Mouse (Mus musculus): Measurements from ENCODE around the gene Rai1. TPM values are rescaled to one million over a fixed set of nuclear protein-coding genes. Genes with fewer than 3 reads are reported as not detected.

The Rai1 gene
- polyA plus RNA-seq, 1 experiment: 2.0 TPM

DNA sequence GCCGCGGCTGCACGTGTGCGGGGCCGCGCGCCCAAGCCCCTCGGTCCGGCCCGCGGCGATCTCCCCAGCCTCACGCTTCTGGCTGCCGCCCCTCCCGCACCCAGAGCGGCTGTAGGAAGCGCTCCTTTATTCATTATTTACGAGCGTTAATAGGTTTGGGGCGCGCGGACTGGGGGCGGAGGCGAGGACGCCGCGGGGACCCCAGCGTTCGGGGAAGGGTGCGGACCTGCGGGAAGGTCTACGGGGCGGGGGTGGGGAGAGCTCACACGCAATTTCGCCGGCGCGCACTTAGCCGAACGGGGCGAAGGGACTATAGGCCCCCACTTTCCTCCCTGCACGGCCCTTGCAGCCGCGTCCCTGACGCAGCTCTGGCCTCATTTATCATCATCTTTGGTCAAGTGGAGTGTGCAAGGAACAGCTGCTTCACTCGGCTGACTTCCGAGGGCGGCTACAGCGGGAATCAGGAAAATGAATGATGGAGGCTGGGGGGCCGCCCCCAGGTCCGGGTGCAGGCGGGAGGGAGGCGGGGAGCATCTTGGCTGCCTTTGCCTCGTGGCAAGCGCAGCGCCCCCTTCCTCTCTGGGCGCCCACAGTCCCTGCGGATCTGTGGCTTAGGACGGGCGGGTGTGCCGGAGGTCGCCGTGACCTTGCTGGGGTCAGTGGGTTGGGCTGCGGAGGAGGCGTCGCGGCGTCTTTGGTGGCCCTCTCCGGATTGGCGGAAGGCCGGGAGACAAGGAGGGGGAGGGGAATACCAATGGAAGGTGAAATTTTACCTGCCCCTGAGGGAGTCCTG lies 71.6 kb downstream of the Rai1 start:
- peaks cover 30% of the 10 kb centered on the region for H3K27me3 ChIP-seq (ENCODE audit: control insufficient read depth)
- TF ChIP-seq TAL1 (IDR thresholded peaks at IDR 0.05; ENCODE audit: low read length): no peak
- TF ChIP-seq GATA1 (IDR thresholded peaks at IDR 0.05; ENCODE audit: low read length): no peak
- H3K4me1 ChIP-seq (ENCODE audit: control insufficient read depth): peaks cover 63% of the 10 kb centered on the region
- peaks cover 4% of the 10 kb centered on the region for H3K36me3 ChIP-seq (ENCODE audit: control insufficient read depth)
- no peaks in the 10 kb centered on the region for H3K9me3 ChIP-seq (ENCODE audit: control insufficient read depth, low read length)
- peak overlapping the region; percentile 71 for H3K4me3 ChIP-seq (replicated peaks)

DNA sequence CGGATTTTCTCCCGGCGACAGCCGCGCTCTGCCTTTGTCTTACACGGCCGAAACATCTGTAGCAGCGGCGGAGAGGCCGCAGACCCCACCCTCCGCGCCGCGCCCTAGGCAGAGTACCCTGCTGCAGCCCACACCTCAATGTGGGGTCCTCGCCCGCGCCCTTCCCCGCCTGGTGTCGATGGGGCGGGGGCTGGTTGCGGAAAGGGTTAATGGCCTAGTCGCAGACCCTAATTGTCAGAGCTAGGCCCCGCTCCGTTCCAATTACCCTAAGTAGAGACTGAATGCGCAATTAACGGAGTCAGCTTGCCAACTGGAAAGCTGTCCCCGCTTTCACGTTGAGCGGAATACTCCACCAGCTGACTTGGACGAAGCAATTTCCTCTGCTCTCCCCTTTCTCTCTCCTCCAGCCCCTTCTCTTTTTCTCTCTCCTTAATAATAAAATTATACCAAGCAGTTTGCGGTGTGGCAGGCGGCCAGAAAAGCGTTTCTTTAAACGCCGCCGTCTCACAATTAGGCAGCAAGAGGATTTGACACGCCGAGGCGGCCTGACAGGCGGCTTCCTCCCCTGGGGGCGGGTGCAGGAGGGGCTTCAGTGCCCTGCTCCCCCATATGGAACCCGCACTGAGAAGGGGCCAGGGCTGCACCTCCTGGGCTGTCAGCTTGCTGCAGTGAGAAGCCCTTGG lies 72.3 kb downstream of the Rai1 start:
- peaks cover 4% of the 10 kb centered on the region for H3K36me3 ChIP-seq (ENCODE audit: control insufficient read depth)
- peaks cover 69% of the 10 kb centered on the region for H3K4me1 ChIP-seq (ENCODE audit: control insufficient read depth)

DNA sequence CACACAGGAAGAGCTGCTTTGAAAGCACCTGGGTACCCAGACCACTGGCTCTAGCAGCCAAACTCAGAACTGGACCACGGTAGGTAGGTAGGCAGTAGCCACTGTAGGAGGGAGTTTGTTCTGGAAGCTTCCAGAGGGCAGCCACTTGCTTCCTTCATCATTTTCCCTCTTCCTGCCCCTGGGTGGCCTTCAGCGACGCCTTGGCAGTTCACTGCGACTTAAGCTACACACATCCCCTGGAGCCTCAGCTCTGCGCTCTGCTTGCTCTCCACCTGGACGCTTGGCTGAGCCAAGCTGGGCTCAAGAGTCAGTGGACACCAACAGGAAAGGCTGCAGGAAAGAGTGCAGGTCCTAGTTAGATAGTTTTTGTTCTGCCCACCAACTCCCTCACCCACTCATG lies 73.2 kb downstream of the Rai1 start:
- H3K4me3 ChIP-seq (replicated peaks): no peak overlapping the region
- TF ChIP-seq GATA1 (IDR thresholded peaks at IDR 0.05; ENCODE audit: low read length) (no peak), TAL1 (IDR thresholded peaks at IDR 0.05; ENCODE audit: low read length) (no peak)
- H3K36me3 ChIP-seq (ENCODE audit: control insufficient read depth): peaks cover 4% of the 10 kb centered on the region
- H3K9me3 ChIP-seq (ENCODE audit: control insufficient read depth, low read length): no peaks in the 10 kb centered on the region
- peaks cover 30% of the 10 kb centered on the region for H3K27me3 ChIP-seq (ENCODE audit: control insufficient read depth)
- H3K4me1 ChIP-seq (ENCODE audit: control insufficient read depth): peaks cover 76% of the 10 kb centered on the region

More for the DNA sequence above, 72.3 kb downstream of the Rai1 start:
- TF ChIP-seq TAL1 (IDR thresholded peaks at IDR 0.05; ENCODE audit: low read length) (no peak), GATA1 (IDR thresholded peaks at IDR 0.05; ENCODE audit: low read length) (no peak)
- Histone ChIP-seq H3K9me3 (ENCODE audit: control insufficient read depth, low read length) (no peaks in the 10 kb centered on the region), H3K27me3 (ENCODE audit: control insufficient read depth) (peaks cover 30% of the 10 kb centered on the region), H3K4me3 (replicated peaks) (peak overlapping the region; percentile 71)

DNA sequence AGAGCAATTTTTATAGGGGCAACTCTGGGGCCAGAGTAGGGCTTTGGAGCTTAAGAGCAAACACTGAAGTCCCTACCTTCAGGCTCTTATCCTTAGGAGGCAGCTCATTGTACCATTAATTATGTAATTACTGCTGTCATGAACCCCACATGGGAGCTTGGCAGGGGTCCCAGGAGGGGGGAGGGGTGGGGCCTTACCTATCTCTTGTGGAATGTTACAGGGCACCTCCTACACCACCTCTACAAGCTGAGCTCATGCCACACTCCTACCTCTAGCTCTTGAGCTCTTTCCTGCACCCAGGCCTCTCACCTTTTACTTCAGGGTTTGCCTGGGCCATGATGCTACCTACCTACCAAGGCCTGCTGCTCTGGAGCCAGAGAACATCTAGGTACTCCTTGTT lies 73.7 kb downstream of the Rai1 start:
- H3K9me3 ChIP-seq (ENCODE audit: control insufficient read depth, low read length): no peaks in the 10 kb centered on the region
- H3K4me1 ChIP-seq (ENCODE audit: control insufficient read depth): peaks cover 80% of the 10 kb centered on the region
- H3K27me3 ChIP-seq (ENCODE audit: control insufficient read depth): peaks cover 30% of the 10 kb centered on the region
- H3K36me3 ChIP-seq (ENCODE audit: control insufficient read depth): peaks cover 4% of the 10 kb centered on the region
- H3K4me3 ChIP-seq (replicated peaks): no peak overlapping the region
- TF ChIP-seq GATA1 (IDR thresholded peaks at IDR 0.05; ENCODE audit: low read length) (no peak), TAL1 (IDR thresholded peaks at IDR 0.05; ENCODE audit: low read length) (no peak)

DNA sequence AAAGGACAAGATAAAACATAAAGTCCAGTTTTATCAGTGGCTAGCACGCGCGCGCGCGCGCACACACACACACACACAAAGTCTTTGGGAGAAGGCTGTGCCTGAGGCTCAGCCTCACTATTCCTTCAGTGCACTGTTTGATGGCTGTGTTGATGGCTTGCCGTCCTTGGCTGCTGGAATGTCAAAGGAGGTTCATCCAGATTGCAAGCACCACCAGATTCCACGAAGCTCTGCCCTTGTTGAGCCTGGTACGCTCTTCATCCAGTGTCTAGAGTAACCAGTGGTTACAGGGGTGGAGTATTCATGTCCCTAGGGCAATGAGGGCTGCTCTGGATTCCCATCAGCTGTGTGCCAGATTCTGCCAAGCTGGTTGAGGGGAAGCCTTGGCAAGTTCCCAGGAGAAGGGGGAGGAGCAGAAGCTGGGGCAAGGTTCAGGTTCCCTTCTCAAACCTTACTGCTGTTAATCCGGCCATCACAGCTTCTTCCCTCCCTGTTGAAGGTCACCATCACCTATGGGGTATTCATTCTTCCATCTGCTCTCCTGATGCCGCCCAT lies 77.4 kb downstream of the Rai1 start:
- H3K4me3 ChIP-seq (replicated peaks): no peak overlapping the region
- peaks cover 8% of the 10 kb centered on the region for H3K27me3 ChIP-seq (ENCODE audit: control insufficient read depth)
- H3K36me3 ChIP-seq (ENCODE audit: control insufficient read depth): peaks cover 27% of the 10 kb centered on the region
- H3K4me1 ChIP-seq (ENCODE audit: control insufficient read depth): peaks cover 77% of the 10 kb centered on the region
- no peak for TF ChIP-seq TAL1 (IDR thresholded peaks at IDR 0.05; ENCODE audit: low read length)
- TF ChIP-seq GATA1 (IDR thresholded peaks at IDR 0.05; ENCODE audit: low read length): no peak
- no peaks in the 10 kb centered on the region for H3K9me3 ChIP-seq (ENCODE audit: control insufficient read depth, low read length)

DNA sequence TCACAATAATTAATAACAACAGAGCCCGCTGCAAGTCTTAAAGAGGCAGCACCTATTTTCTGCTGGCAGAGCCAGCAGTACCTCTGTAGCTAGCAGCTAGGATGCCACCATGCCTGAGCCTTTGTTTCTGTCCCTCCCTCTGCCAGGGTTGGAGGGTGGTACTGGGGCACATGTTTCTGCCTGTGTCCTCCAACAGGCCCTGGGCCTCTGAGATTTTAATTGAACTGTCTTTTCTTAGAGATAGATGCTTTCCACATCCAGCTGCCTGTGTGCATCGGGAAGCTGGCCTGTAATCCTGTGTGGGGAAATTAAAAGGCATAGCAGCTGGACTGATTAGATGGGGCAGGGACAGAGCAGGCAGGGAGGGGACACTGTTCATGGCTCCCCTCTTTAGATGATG lies 77.9 kb downstream of the Rai1 start:
- H3K27me3 ChIP-seq (ENCODE audit: control insufficient read depth): peaks cover 3% of the 10 kb centered on the region
- H3K9me3 ChIP-seq (ENCODE audit: control insufficient read depth, low read length): no peaks in the 10 kb centered on the region
- H3K4me3 ChIP-seq (replicated peaks): no peak overlapping the region
- peaks cover 72% of the 10 kb centered on the region for H3K4me1 ChIP-seq (ENCODE audit: control insufficient read depth)
- peaks cover 32% of the 10 kb centered on the region for H3K36me3 ChIP-seq (ENCODE audit: control insufficient read depth)
- TF ChIP-seq GATA1 (IDR thresholded peaks at IDR 0.05; ENCODE audit: low read length) (no peak), TAL1 (IDR thresholded peaks at IDR 0.05; ENCODE audit: low read length) (no peak)

DNA sequence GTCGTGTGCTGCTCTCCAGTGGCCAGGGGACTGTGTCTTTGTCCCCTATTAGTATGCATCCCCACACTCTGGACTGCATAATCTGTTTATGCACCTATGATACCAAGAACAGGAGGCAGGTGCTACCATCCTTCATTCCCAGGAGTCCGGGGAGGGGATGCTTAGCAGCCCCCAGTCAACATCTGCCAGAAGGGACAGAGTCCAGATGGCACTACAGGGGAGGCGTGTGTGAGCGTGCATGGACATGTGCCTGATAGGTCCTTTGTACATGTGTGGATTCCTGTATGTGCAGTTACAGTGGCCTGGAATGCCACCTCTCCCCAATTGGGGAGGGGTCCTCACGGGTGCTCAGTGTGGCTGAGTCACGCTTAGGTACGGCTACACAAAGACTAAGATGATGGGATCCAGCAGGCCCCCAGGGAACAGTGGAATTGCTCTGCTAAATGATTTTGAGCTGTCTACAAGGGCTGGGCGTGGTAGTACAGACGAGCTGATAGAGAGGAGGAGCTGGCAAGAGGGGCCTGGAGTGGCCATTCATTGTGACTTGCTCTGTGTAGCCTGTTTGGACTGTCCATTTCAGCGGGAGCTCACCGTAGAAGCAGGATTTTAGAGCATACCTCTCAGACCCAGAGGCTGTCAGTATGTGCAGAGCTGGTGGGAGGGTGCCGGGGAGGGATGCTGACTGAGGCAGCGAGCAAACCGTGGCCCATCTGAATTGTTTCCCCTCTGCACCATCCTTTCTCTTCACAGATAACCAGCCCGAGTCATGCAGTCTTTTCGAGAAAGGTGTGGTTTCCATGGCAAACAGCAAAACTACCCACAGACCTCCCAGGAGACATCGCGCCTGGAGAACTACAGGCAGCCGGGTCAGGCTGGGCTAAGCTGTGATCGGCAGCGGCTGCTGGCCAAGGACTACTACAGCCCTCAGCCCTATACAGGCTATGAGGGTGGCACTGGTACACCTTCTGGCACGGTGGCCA lies 79.8 kb downstream of the Rai1 start:
- Histone ChIP-seq H3K4me1 (ENCODE audit: control insufficient read depth) (peaks cover 62% of the 10 kb centered on the region), H3K4me3 (replicated peaks) (no peak overlapping the region)

DNA sequence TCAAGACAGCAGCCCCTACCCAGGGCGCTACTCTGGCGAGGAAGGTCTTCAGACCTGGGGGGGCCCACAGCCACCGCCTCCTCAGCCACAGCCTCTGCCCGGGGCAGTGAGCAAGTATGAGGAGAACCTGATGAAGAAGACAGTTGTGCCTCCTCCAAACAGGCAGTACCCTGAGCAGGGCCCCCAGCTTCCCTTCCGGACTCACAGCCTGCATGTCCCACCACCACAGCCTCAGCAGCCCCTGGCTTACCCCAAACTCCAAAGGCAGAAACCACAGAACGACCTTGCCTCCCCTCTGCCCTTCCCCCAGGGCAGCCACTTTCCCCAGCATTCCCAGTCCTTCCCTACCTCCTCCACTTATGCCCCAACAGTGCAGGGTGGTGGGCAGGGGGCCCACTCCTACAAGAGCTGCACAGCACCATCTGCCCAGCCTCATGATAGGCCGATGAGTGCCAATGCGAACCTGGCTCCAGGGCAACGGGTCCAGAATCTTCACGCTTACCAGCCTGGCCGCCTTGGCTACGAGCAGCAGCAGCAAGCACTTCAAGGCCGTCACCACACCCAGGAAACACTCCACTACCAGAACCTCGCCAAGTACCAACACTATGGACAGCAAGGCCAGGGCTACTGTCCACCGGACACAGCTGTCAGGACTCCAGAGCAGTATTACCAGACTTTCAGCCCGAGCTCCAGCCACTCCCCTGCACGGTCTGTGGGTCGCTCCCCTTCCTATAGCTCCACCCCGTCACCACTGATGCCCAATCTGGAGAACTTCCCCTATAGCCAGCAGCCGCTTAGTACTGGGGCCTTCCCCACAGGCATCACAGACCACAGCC lies 80.8 kb downstream of the Rai1 start:
- Histone ChIP-seq H3K4me1 (ENCODE audit: control insufficient read depth) (peaks cover 53% of the 10 kb centered on the region), H3K9me3 (ENCODE audit: control insufficient read depth, low read length) (no peaks in the 10 kb centered on the region), H3K36me3 (ENCODE audit: control insufficient read depth) (peaks cover 57% of the 10 kb centered on the region), H3K27me3 (ENCODE audit: control insufficient read depth) (no peaks in the 10 kb centered on the region), H3K4me3 (replicated peaks) (no peak overlapping the region)
- TF ChIP-seq TAL1 (IDR thresholded peaks at IDR 0.05; ENCODE audit: low read length) (no peak), GATA1 (IDR thresholded peaks at IDR 0.05; ENCODE audit: low read length) (no peak)

More for the DNA sequence above, 79.8 kb downstream of the Rai1 start:
- Histone ChIP-seq H3K27me3 (ENCODE audit: control insufficient read depth) (no peaks in the 10 kb centered on the region), H3K36me3 (ENCODE audit: control insufficient read depth) (peaks cover 51% of the 10 kb centered on the region), H3K9me3 (ENCODE audit: control insufficient read depth, low read length) (no peaks in the 10 kb centered on the region)
- TF ChIP-seq GATA1 (IDR thresholded peaks at IDR 0.05; ENCODE audit: low read length): no peak
- TF ChIP-seq TAL1 (IDR thresholded peaks at IDR 0.05; ENCODE audit: low read length): no peak
